Mouse (Mus musculus): ENCODE measurements at regions not wholly inside any gene's neighbourhood (a gene's known extent, or its start where the extent isn't known, plus 50 kb on each side); places are given as distances from the start of the nearest gene placed in this dataset.
A peak's percentile ranks its signal among the peaks of the same experiment; 100 is the strongest.

DNA sequence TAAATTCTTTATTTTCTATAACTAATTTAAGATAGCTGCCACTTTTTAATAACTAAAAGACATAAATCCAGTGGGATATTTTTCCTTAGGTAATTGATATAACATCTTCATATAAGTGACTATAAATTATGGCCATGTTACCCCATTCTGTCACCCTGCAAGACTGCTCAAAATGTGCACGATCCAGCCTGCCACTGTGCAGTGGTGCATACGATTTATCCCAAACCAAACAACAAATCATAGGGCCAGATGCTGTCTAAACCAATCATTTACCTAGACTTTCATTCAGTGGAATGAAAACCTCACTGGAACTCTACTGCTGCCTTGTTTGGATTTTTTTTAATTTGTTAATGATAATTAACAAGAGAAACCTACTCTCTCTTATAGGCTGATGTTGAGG is 216.5 kb downstream of the Samd5 start:
- no peak for TF ChIP-seq CTCF (IDR thresholded peaks at IDR 0.05; ENCODE audit: borderline replicate concordance, extremely low read depth, insufficient read depth, insufficient read length)
- no peak for TF ChIP-seq POLR2A (IDR thresholded peaks at IDR 0.05; ENCODE audit: borderline replicate concordance, extremely low read depth, insufficient read depth, insufficient read length, poor library complexity, severe bottlenecking)
- no peak for DNase-seq (ENCODE audit: low read depth)

DNA sequence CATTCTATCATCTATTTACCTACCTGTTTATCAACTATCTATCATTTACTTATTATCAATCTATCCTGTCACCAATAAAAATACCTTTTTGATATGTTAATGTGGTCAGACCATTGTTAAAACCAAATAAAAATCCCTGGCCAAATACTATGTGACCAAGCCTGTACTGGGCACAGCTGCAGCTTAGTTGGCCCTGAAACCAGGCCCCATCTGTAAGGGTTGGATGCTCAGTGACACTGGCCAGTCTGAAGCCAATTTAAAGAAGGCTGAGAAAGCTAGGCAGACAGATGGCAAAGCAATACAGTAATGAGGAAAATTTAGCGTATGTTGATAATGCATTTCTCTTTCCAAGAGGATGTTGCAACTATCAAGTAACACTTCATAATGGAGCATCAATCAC is 217.8 kb downstream of the Samd5 start:
- TF ChIP-seq POLR2A (IDR thresholded peaks at IDR 0.05; ENCODE audit: borderline replicate concordance, extremely low read depth, insufficient read depth, insufficient read length, poor library complexity, severe bottlenecking) (no peak), CTCF (IDR thresholded peaks at IDR 0.05; ENCODE audit: borderline replicate concordance, extremely low read depth, insufficient read depth, insufficient read length) (no peak)
- peak; percentile 52 for DNase-seq (ENCODE audit: low read depth)

DNA sequence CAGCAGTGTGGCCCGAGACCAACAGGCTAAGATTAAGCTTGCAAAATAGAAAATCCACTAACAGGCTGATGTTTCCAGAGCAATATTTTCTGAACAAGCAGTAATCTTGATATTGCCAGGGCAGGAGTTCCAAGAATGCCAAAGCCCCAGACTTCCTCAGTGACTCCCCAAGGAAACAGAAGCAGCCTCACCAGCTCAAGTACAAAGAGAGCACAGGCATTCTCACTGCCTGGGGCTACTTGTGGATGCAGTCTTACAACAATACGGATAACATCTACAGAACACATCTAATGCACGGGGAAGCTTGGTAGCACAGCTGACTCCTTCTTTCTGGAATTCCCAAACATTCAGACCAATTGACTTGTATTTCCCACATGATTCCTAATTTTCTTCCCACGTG is 235.9 kb downstream of the Samd5 start:
- TF ChIP-seq CTCF (IDR thresholded peaks at IDR 0.05; ENCODE audit: borderline replicate concordance, extremely low read depth, insufficient read depth, insufficient read length) (no peak), POLR2A (IDR thresholded peaks at IDR 0.05; ENCODE audit: borderline replicate concordance, extremely low read depth, insufficient read depth, insufficient read length, poor library complexity, severe bottlenecking) (no peak)
- no peak for DNase-seq (ENCODE audit: low read depth)

- TF ChIP-seq POLR2A (IDR thresholded peaks at IDR 0.05; ENCODE audit: borderline replicate concordance, extremely low read depth, insufficient read depth, insufficient read length, poor library complexity, severe bottlenecking) (no peak), CTCF (IDR thresholded peaks at IDR 0.05; ENCODE audit: borderline replicate concordance, extremely low read depth, insufficient read depth, insufficient read length) (no peak)
- DNase-seq (ENCODE audit: low read depth): no peak
Measured at GRCm38 (mm10) chr10:9438366-9438765, 236.6 kb downstream of the Samd5 start.

GRCm38 (mm10) chr10:9429085-9429484 is 245.9 kb downstream of the Samd5 start:
- TF ChIP-seq CTCF (IDR thresholded peaks at IDR 0.05; ENCODE audit: borderline replicate concordance, extremely low read depth, insufficient read depth, insufficient read length): no peak
- TF ChIP-seq POLR2A (IDR thresholded peaks at IDR 0.05; ENCODE audit: borderline replicate concordance, extremely low read depth, insufficient read depth, insufficient read length, poor library complexity, severe bottlenecking): no peak
- no peak for DNase-seq (ENCODE audit: low read depth)

DNA sequence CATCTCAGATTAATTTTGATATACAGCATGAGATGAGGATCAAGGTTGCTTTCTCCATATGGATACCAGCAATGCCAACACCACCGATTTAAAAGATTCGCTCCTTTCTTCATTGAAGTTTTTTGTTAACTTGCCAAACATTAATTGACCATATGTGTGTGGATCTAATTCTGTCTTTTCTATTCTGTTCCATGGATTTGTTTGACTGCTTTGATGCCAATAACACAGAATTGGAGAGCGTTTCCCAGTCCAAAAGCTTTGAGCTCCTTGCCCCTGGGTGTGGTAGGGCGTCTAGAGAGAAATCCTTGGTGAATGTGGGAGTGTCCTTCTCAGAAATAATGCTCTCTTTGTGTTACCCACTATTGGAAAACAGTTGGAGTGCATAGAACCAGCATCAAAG is 254.3 kb downstream of the Samd5 start:
- TF ChIP-seq CTCF (IDR thresholded peaks at IDR 0.05; ENCODE audit: borderline replicate concordance, extremely low read depth, insufficient read depth, insufficient read length) (no peak), POLR2A (IDR thresholded peaks at IDR 0.05; ENCODE audit: borderline replicate concordance, extremely low read depth, insufficient read depth, insufficient read length, poor library complexity, severe bottlenecking) (no peak)
- DNase-seq (ENCODE audit: low read depth): peak; percentile 79

DNA sequence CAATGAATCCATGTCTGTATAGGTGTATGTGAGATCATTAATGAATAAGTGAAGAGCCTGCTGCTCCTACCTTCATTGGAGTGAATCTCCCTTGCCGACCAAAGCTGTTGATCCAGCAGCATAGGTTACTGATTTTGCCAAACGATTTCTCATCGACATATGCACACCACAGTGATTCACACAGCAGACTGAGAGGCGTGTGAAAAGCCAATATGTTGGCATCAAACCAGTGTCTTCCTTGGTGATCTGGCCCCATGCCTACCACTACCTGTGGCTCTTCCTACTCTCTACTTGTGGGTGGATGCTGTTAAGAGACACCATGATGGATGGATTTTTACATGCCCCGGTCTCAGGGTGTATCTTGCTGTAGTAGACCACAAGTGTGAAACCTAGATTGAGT is 258.3 kb downstream of the Samd5 start:
- DNase-seq (ENCODE audit: low read depth): peak; percentile 65
- TF ChIP-seq CTCF (IDR thresholded peaks at IDR 0.05; ENCODE audit: borderline replicate concordance, extremely low read depth, insufficient read depth, insufficient read length) (no peak), POLR2A (IDR thresholded peaks at IDR 0.05; ENCODE audit: borderline replicate concordance, extremely low read depth, insufficient read depth, insufficient read length, poor library complexity, severe bottlenecking) (no peak)

DNA sequence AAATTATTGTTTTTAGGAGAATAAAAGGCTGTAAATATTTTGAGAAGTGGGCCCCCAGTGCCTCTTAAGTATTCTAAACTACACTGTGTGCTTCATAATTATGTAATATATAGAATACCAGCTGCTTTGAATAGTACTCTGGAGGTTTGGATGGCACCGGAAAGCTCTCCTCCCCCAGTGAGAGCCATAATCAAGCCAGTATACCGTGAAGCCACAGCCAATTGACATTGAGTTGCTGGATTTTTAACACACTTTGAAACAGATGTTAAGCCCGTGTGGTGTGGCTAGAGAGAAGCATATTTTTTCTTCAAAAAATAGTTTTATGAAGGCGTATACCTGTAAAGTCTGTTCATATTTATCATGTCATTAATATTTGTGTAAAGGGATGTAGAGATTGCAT is 268.9 kb downstream of the Samd5 start:
- no peak for DNase-seq (ENCODE audit: low read depth)
- TF ChIP-seq POLR2A (IDR thresholded peaks at IDR 0.05; ENCODE audit: borderline replicate concordance, extremely low read depth, insufficient read depth, insufficient read length, poor library complexity, severe bottlenecking): no peak
- TF ChIP-seq CTCF (IDR thresholded peaks at IDR 0.05; ENCODE audit: borderline replicate concordance, extremely low read depth, insufficient read depth, insufficient read length): no peak

- DNase-seq (ENCODE audit: low read depth): no peak
- no peak for TF ChIP-seq CTCF (IDR thresholded peaks at IDR 0.05; ENCODE audit: borderline replicate concordance, extremely low read depth, insufficient read depth, insufficient read length)
- TF ChIP-seq POLR2A (IDR thresholded peaks at IDR 0.05; ENCODE audit: borderline replicate concordance, extremely low read depth, insufficient read depth, insufficient read length, poor library complexity, severe bottlenecking): no peak
Measured at GRCm38 (mm10) chr10:9405417-9405816, 269.6 kb downstream of the Samd5 start.

GRCm38 (mm10) chr10:9404963-9405362 is 270.0 kb downstream of the Samd5 start:
- no peak for TF ChIP-seq CTCF (IDR thresholded peaks at IDR 0.05; ENCODE audit: borderline replicate concordance, extremely low read depth, insufficient read depth, insufficient read length)
- no peak for TF ChIP-seq POLR2A (IDR thresholded peaks at IDR 0.05; ENCODE audit: borderline replicate concordance, extremely low read depth, insufficient read depth, insufficient read length, poor library complexity, severe bottlenecking)
- DNase-seq (ENCODE audit: low read depth): no peak

- TF ChIP-seq CTCF (IDR thresholded peaks at IDR 0.05; ENCODE audit: borderline replicate concordance, extremely low read depth, insufficient read depth, insufficient read length): no peak
- no peak for TF ChIP-seq POLR2A (IDR thresholded peaks at IDR 0.05; ENCODE audit: borderline replicate concordance, extremely low read depth, insufficient read depth, insufficient read length, poor library complexity, severe bottlenecking)
- peak; percentile 46 for DNase-seq (ENCODE audit: low read depth)
Measured at GRCm38 (mm10) chr10:9400911-9401617, 273.9 kb downstream of the Samd5 start.

DNA sequence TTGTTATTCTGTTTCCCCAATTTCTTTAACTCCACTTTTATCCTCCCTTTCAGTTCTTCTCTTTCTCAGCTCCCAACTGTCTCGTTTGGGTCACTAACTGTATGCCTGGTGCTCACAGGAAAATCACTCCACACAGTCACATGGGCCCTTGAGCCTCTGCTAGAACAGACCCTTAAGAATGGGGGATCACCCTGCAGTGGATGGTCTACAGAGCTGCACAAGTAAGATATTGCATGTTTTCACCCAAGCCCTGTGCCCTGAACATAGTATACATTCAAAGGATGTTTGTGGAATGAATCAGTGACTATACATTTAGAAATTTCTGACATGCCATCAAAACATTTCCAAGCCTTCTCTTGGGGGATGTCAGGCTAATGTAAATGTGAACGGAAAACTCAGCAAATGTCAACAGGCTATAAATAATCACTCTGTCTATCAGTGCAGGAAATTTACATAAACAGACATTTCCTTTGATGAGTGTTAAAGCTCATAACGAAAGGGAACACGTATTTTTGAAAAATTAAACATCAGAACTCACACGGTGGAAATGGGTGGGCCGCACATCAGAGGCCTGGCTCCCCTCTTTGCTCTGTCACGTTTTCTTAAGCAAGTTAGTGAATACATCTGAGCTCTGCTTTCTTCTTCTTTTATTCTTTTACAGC is 297.4 kb downstream of the Samd5 start:
- TF ChIP-seq POLR2A (IDR thresholded peaks at IDR 0.05; ENCODE audit: borderline replicate concordance, extremely low read depth, insufficient read depth, insufficient read length, poor library complexity, severe bottlenecking): no peak
- TF ChIP-seq CTCF (IDR thresholded peaks at IDR 0.05; ENCODE audit: borderline replicate concordance, extremely low read depth, insufficient read depth, insufficient read length): no peak
- DNase-seq (ENCODE audit: low read depth): no peak

All from brain, embryonic 14.5 days (tissue).